ENCODE assay signal across 25 mouse cellular contexts in genomic region chr5:32869389-32870024, GRCm38 (mm10). TPM values are rescaled to one million over a fixed set of nuclear protein-coding genes. Genes with fewer than 3 reads are reported as not detected.
"Had no signal": no experiment of that assay in that cellular context is flagged by ENCODE, and none has a peak within 500 bp of the region (broad histone marks: within the 10 kb centered on the region; RNA-seq: fewer than 3 reads in every experiment).

No protein-coding gene starts in this region.

- H3K27ac ChIP-seq: liver, embryonic 12.5 days; liver, embryonic 14.5 days; macrophage; midbrain, embryonic 13.5 days; midbrain, embryonic 15.5 days; neural tube, embryonic 12.5 days had no signal

- H3K9ac ChIP-seq: liver, embryonic 12.5 days; liver, embryonic 14.5 days; lung, embryonic 14.5 days; midbrain, embryonic 13.5 days; midbrain, embryonic 15.5 days; neural tube, embryonic 12.5 days had no signal

- H3K4me2 ChIP-seq: liver, embryonic 12.5 days; lung, embryonic 14.5 days; midbrain, embryonic 11.5 days; midbrain, embryonic 13.5 days; midbrain, embryonic 15.5 days; neural tube, embryonic 12.5 days had no signal

- ATAC-seq: liver, embryonic 12.5 days; midbrain, embryonic 13.5 days; midbrain, embryonic 15.5 days had no signal

- H3K27me3 ChIP-seq: liver, embryonic 12.5 days; megakaryocyte, embryonic 14.5 days; midbrain, embryonic 13.5 days; midbrain, embryonic 15.5 days; neural tube, embryonic 12.5 days had no signal

- H3K9me3 ChIP-seq: liver, embryonic 12.5 days; megakaryocyte, embryonic 14.5 days; midbrain, embryonic 13.5 days; midbrain, embryonic 15.5 days; neural tube, embryonic 12.5 days had no signal

- H3K4me3 ChIP-seq: liver, embryonic 12.5 days; megakaryocyte, embryonic 14.5 days; midbrain, embryonic 13.5 days; midbrain, embryonic 15.5 days; neural tube, embryonic 12.5 days had no signal

- DNase-seq: lung, adult 18-20 months; lung, embryonic 14.5 days; lung, postnatal 14 days; lung, postnatal 36 days; retina, postnatal 1 day; right cerebral cortex, adult 18-20 months; right cerebral cortex, postnatal 14 days; thymus, adult 18-20 months; thymus, postnatal 14 days; thymus, postnatal 36 days had no signal

RNA-seq across cellular contexts. Expression of gene Gm20671, which starts 42.6 kb away (rescaled TPM):
- polyA plus RNA-seq: liver, embryonic 12.5 days; liver, embryonic 16.5 days; lung, embryonic 14.5 days; lung, embryonic 16.5 days; macrophage; midbrain, embryonic 11.5 days; midbrain, embryonic 13.5 days; midbrain, embryonic 15.5 days; midbrain, postnatal 0 days; neural tube, embryonic 12.5 days; neural tube, embryonic 14.5 days; stomach, embryonic 14.5 days; stomach, embryonic 16.5 days; thymus, postnatal 0 days had no signal
